ENCODE assay signal across 18 mouse cellular contexts in the genomic region with DNA sequence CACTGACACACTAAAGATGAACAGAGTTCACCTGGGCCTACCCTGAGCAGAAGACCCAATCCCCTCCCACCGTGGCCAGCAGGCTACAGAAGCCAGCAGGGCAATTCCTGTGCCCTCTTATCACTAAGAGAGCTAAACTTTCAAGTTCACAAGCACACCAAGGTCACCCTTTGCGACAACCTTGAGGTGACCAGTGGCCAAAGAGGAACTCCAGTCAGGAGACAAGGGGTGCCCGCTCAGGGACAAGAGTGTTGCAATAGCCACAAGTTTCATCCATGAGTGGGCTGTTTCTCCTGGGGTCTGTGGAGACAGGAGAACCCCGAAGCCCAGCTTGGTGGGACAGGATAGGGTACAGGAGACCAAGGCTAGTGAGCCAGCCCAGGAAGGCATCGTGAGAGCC.
"Had no signal": no experiment of that assay in that cellular context is flagged by ENCODE, and none has a peak within 500 bp of the region (broad histone marks: within the 10 kb centered on the region; RNA-seq: fewer than 3 reads in every experiment).

No protein-coding gene starts in this region.

- ATAC-seq: midbrain, embryonic 13.5 days; midbrain, embryonic 15.5 days had no signal

- H3K9me3 ChIP-seq: midbrain, embryonic 13.5 days; midbrain, embryonic 15.5 days; neural tube, embryonic 13.5 days; neural tube, embryonic 15.5 days had no signal

- H3K27me3 ChIP-seq: midbrain, embryonic 15.5 days; neural tube, embryonic 13.5 days; neural tube, embryonic 15.5 days had no signal

- H3K4me2 ChIP-seq: lung, embryonic 14.5 days; midbrain, embryonic 11.5 days; midbrain, embryonic 13.5 days; midbrain, embryonic 15.5 days; neural tube, embryonic 13.5 days; neural tube, embryonic 15.5 days had no signal

- H3K9ac ChIP-seq: lung, embryonic 14.5 days; midbrain, embryonic 13.5 days; midbrain, embryonic 15.5 days; neural tube, embryonic 13.5 days; neural tube, embryonic 15.5 days had no signal

- DNase-seq: lung, adult 18-20 months; lung, embryonic 14.5 days; lung, postnatal 10 days; lung, postnatal 4 days; retina, postnatal 1 day; right cerebral cortex, adult 18-20 months; right cerebral cortex, postnatal 25 days; right cerebral cortex, postnatal 4 days; spleen, adult 18-20 months; thymus, adult 18-20 months; thymus, postnatal 14 days; thymus, postnatal 36 days had no signal

- H3K27ac ChIP-seq: midbrain, embryonic 13.5 days; midbrain, embryonic 15.5 days; neural tube, embryonic 13.5 days; neural tube, embryonic 15.5 days had no signal

- H3K4me3 ChIP-seq: midbrain, embryonic 13.5 days; midbrain, embryonic 15.5 days; myocyte; neural tube, embryonic 13.5 days; neural tube, embryonic 15.5 days had no signal

- H3K36me3 ChIP-seq: midbrain, embryonic 13.5 days; midbrain, embryonic 15.5 days; neural tube, embryonic 13.5 days; neural tube, embryonic 15.5 days had no signal
